Mouse (Mus musculus): ENCODE data around the gene Tomm7. TPM values are rescaled to one million over a fixed set of nuclear protein-coding genes. Genes with fewer than 3 reads are reported as not detected.

Tomm7 gene
- polyA plus RNA-seq, 1 experiment: 67.2 TPM

GRCm38 (mm10) chr5:23792726-23793125, 51.2 kb downstream of the Tomm7 start:
- TF ChIP-seq CTCF (IDR thresholded peaks at IDR 0.05; ENCODE audit: borderline replicate concordance, extremely low read depth, insufficient read depth, insufficient read length) (no peak), POLR2A (IDR thresholded peaks at IDR 0.05; ENCODE audit: borderline replicate concordance, extremely low read depth, insufficient read depth, insufficient read length, poor library complexity, severe bottlenecking) (no peak)

GRCm38 (mm10) chr5:23789078-23789612, 54.8 kb downstream of the Tomm7 start:
- DNase-seq (ENCODE audit: low read depth): no peak
- TF ChIP-seq CTCF (IDR thresholded peaks at IDR 0.05; ENCODE audit: borderline replicate concordance, extremely low read depth, insufficient read depth, insufficient read length) (no peak), POLR2A (IDR thresholded peaks at IDR 0.05; ENCODE audit: borderline replicate concordance, extremely low read depth, insufficient read depth, insufficient read length, poor library complexity, severe bottlenecking) (no peak)

More at GRCm38 (mm10) chr5:23792726-23793125, 51.2 kb downstream of the Tomm7 start:
- no peak for DNase-seq (ENCODE audit: low read depth)

Other genes starting within 250 kb of the Tomm7 start
- 55.4 and 65.1 TPM in 2 replicates for gene Srpk2, start 159.5 kb downstream of the Tomm7 start, polyA plus RNA-seq (2012; rRNA removed)
- 16.2 and 17.7 TPM in 2 replicates for gene Pus7, start 60.5 kb downstream of the Tomm7 start, polyA plus RNA-seq (2012; rRNA removed)
- gene Rint1, start 56.5 kb downstream of the Tomm7 start, polyA plus RNA-seq (2012; rRNA removed): 20.0 and 22.7 TPM in 2 replicates
- gene Fam126a, start 186.5 kb upstream of the Tomm7 start, polyA plus RNA-seq (2012; rRNA removed): 25.2 and 28.5 TPM in 2 replicates